Comparison of ENCODE assay signal across 18 mouse cellular contexts in genomic region chr10:59291536-59291935, GRCm38 (mm10). TPM values are rescaled to one million over a fixed set of nuclear protein-coding genes. Genes with fewer than 3 reads are reported as not detected.
A peak's percentile ranks its signal among the peaks of the same experiment; 100 is the strongest.
DNase-seq lines count a peak whose midpoint lies in the region; ATAC-seq and TF ChIP-seq lines count a peak whose summit lies in the region.
"Had no signal": no experiment of that assay in that cellular context is flagged by ENCODE, and none has a peak within 500 bp of the region (broad histone marks: within the 10 kb centered on the region; RNA-seq: fewer than 3 reads in every experiment).

No protein-coding gene starts in this region.

- no peak overlapping the region for H3K27ac ChIP-seq in kidney, adult 2 months (ENCODE audit: insufficient read depth, low read depth, low read length)
- H3K27ac ChIP-seq in kidney, embryonic 16.5 days (ENCODE audit: low read length), result no peak overlapping the region
- H3K27ac ChIP-seq in liver, postnatal 0 days (ENCODE audit: low read depth), result no peak overlapping the region
- H3K27ac ChIP-seq in forebrain, embryonic 14.5 days (ENCODE audit: low read depth, low read length), result no peak overlapping the region
- H3K27ac ChIP-seq: forebrain, embryonic 10.5 days; gastrocnemius, adult 2 months; heart, embryonic 10.5 days; hindbrain, embryonic 10.5 days; limb, embryonic 12.5 days had no signal

- no peaks in the 10 kb centered on the region for H3K4me1 ChIP-seq in kidney, adult 2 months (ENCODE audit: control insufficient read depth, insufficient read depth, low read length)
- no peaks in the 10 kb centered on the region for H3K4me1 ChIP-seq in kidney, embryonic 16.5 days (ENCODE audit: insufficient read depth, low read length)
- no peaks in the 10 kb centered on the region for H3K4me1 ChIP-seq in liver, postnatal 0 days (ENCODE audit: insufficient read depth)
- no peaks in the 10 kb centered on the region for H3K4me1 ChIP-seq in forebrain, embryonic 14.5 days (ENCODE audit: control insufficient read depth, insufficient read depth, low read length)
- H3K4me1 ChIP-seq: hindbrain, embryonic 10.5 days; limb, embryonic 12.5 days had no signal

- H3K36me3 ChIP-seq in kidney, adult 2 months (ENCODE audit: control insufficient read depth, insufficient read depth, low read length), result no peaks in the 10 kb centered on the region
- H3K36me3 ChIP-seq in kidney, embryonic 16.5 days (ENCODE audit: insufficient read depth, low read length), result no peaks in the 10 kb centered on the region
- no peaks in the 10 kb centered on the region for H3K36me3 ChIP-seq in liver, postnatal 0 days (replicated peaks; ENCODE audit: insufficient read depth, low read length)
- H3K36me3 ChIP-seq in forebrain, embryonic 14.5 days (ENCODE audit: control insufficient read depth, insufficient read depth, low read length), result no peaks in the 10 kb centered on the region
- H3K36me3 ChIP-seq: forebrain, embryonic 10.5 days; G1E; heart, embryonic 10.5 days; hindbrain, embryonic 10.5 days; limb, embryonic 12.5 days had no signal

- 33% methylated on average over 3 of the region's 3 CpGs for WGBS in kidney, adult 2 months
- WGBS in kidney, embryonic 16.5 days, result 42% methylated on average over 3 of the region's 3 CpGs
- 58% methylated on average over 3 of the region's 3 CpGs for WGBS in liver, postnatal 0 days (ENCODE audit: insufficient replicate concordance)
- WGBS in forebrain, embryonic 14.5 days, result 55% methylated on average over 3 of the region's 3 CpGs

- TF ChIP-seq EP300 in liver, postnatal 0 days (IDR thresholded peaks at IDR 0.05; ENCODE audit: low read depth), result no peak

- no peak overlapping the region for H3K4me3 ChIP-seq in kidney, adult 2 months (ENCODE audit: insufficient read depth, low read depth, low read length)
- H3K4me3 ChIP-seq in kidney, embryonic 16.5 days (ENCODE audit: low read length), result no peak overlapping the region
- no peak overlapping the region for H3K4me3 ChIP-seq in liver, postnatal 0 days (ENCODE audit: low read depth, low read length)
- H3K4me3 ChIP-seq in forebrain, embryonic 14.5 days (ENCODE audit: low read depth, low read length), result no peak overlapping the region
- H3K4me3 ChIP-seq: forebrain, embryonic 10.5 days; gastrocnemius, adult 2 months; heart, embryonic 10.5 days; hindbrain, embryonic 10.5 days; limb, embryonic 12.5 days had no signal

- no peak for ATAC-seq in kidney, embryonic 16.5 days (ENCODE audit: low FRiP score, low TSS enrichment)
- 0 out of 2 replicates have a peak, but pooled peaks have one; percentile 8 for ATAC-seq in liver, postnatal 0 days
- ATAC-seq in forebrain, embryonic 14.5 days, result no peak
- ATAC-seq: inflammation-experienced regulatory T-cells, adult 6 months had no signal

- H3K4me2 ChIP-seq in kidney, embryonic 16.5 days (replicated peaks; ENCODE audit: low read depth, low read length), result no peak overlapping the region
- no peak overlapping the region for H3K4me2 ChIP-seq in liver, postnatal 0 days (ENCODE audit: low read depth, low read length)
- no peak overlapping the region for H3K4me2 ChIP-seq in forebrain, embryonic 14.5 days (ENCODE audit: low read length)
- H3K4me2 ChIP-seq: limb, embryonic 12.5 days had no signal

- no peak for TF ChIP-seq CTCF in kidney, adult 2 months (conservative IDR thresholded peaks at IDR 0.05; ENCODE audit: insufficient read depth, insufficient read length, low read depth, low read length)
- no peak for TF ChIP-seq CTCF in liver, postnatal 0 days (IDR thresholded peaks at IDR 0.05; ENCODE audit: low read depth)

- H3K9ac ChIP-seq in kidney, embryonic 16.5 days (replicated peaks; ENCODE audit: low read length), result no peak overlapping the region
- H3K9ac ChIP-seq in liver, postnatal 0 days (replicated peaks), result no peak overlapping the region
- no peak overlapping the region for H3K9ac ChIP-seq in forebrain, embryonic 14.5 days (ENCODE audit: low read length)
- H3K9ac ChIP-seq: limb, embryonic 12.5 days had no signal

- no peaks in the 10 kb centered on the region for H3K27me3 ChIP-seq in kidney, adult 2 months (replicated peaks; ENCODE audit: control insufficient read depth, insufficient read depth, low read length)
- H3K27me3 ChIP-seq in kidney, embryonic 16.5 days (ENCODE audit: insufficient read depth, low read length), result no peaks in the 10 kb centered on the region
- no peaks in the 10 kb centered on the region for H3K27me3 ChIP-seq in liver, postnatal 0 days (ENCODE audit: insufficient read depth, low read length)
- no peaks in the 10 kb centered on the region for H3K27me3 ChIP-seq in forebrain, embryonic 14.5 days (replicated peaks; ENCODE audit: control insufficient read depth, insufficient read depth, low read length)
- H3K27me3 ChIP-seq: limb, embryonic 12.5 days had no signal

- TF ChIP-seq POLR2A in kidney, adult 2 months (IDR thresholded peaks at IDR 0.05; ENCODE audit: low read depth, low read length), result no peak

- no peaks in the 10 kb centered on the region for H3K9me3 ChIP-seq in kidney, embryonic 16.5 days (ENCODE audit: low read length)
- H3K9me3 ChIP-seq in liver, postnatal 0 days (ENCODE audit: low read length), result no peaks in the 10 kb centered on the region
- H3K9me3 ChIP-seq in forebrain, embryonic 14.5 days (replicated peaks; ENCODE audit: control insufficient read depth, low read length), result no peaks in the 10 kb centered on the region
- H3K9me3 ChIP-seq: forebrain, embryonic 10.5 days; G1E; heart, embryonic 10.5 days; hindbrain, embryonic 10.5 days; limb, embryonic 12.5 days had no signal

- DNase-seq in kidney, adult 2 months, result peak; percentile 75
- peak; percentile 43 for DNase-seq in MN1 (ENCODE audit: low spot score)
- DNase-seq in kidney, adult 9 months, result peak; percentile 73
- DNase-seq in liver, postnatal 0 days, result no peak
- no peak for DNase-seq in thymus, postnatal 4 days
- no peak for DNase-seq in forebrain, embryonic 14.5 days (ENCODE audit: low spot score)
- DNase-seq: adrenal gland, postnatal 36 days; cerebellum, adult 2 months; cerebellum, postnatal 36 days; gastrocnemius, adult 2 months; thymus, postnatal 14 days had no signal

RNA-seq across cellular contexts. Expression of gene P4ha1, which starts 31.6 kb away (rescaled TPM):
- polyA plus RNA-seq in kidney, adult 2 months (2012; rRNA removed), result 20.4 and 22.7 TPM in 2 replicates
- 72.5 and 78.0 TPM in 2 replicates for polyA plus RNA-seq in kidney, embryonic 16.5 days (2015; fragmentation: Nextera tagmentation; extraction: Ambion mirVana)
- polyA plus RNA-seq in liver, postnatal 0 days (2015; fragmentation: Nextera tagmentation; extraction: Ambion mirVana), result 5.3 and 6.4 TPM in 2 replicates
- polyA plus RNA-seq in forebrain, embryonic 14.5 days (2014; fragmentation: Nextera tagmentation; extraction: Ambion mirVana), result 23.8 and 29.2 TPM in 2 replicates

Comparison
In these comparisons a context has a peak if more than half of its experiments do, and no peak if none do; other contexts are left out.
1. DNase-seq: peak in kidney, adult 2 months (single experiment), MN1 (single experiment) and kidney, adult 9 months (single experiment); none in liver, postnatal 0 days (single experiment), thymus, postnatal 4 days (single experiment) and forebrain, embryonic 14.5 days (single experiment).